Mouse (Mus musculus) spleen, adult 2 months (tissue): ENCODE data around the gene Zfp111. TPM values are rescaled to one million over a fixed set of nuclear protein-coding genes. Genes with fewer than 3 reads are reported as not detected.

Experiments used
- DNase-seq, 2 experiments: peaks; one replicate each; pipeline versions ENCODE4 v3.0.0 to v3.0.0-alpha.2; 2012 to 2021; ENCODE audit warnings: low spot score in 2 of 2, low read depth in 1 of 2
- H3K27ac ChIP-seq: fragments of 200-500 bp; 2 replicates; pipeline ENCODE4 v1.5.1; 2012; ENCODE audit warnings: low read length, inconsistent platforms; ENCODE audit not compliant: insufficient read depth
- H3K27me3 ChIP-seq: fragments of 200-500 bp; 2 replicates; pipeline ENCODE4 v1.6.1; 2012; ENCODE audit warnings: mild to moderate bottlenecking, moderate library complexity, low read length, inconsistent platforms; ENCODE audit not compliant: control insufficient read depth, insufficient read depth
- H3K36me3 ChIP-seq: fragments of 200-500 bp; 2 replicates; pipeline ENCODE4 v1.6.1; 2012; ENCODE audit warnings: mild to moderate bottlenecking, low read length, inconsistent platforms; ENCODE audit not compliant: control insufficient read depth, insufficient read depth
- H3K4me1 ChIP-seq: fragments of 200-500 bp; 2 replicates; pipeline ENCODE4 v1.6.1; 2011; ENCODE audit warnings: inconsistent platforms; ENCODE audit not compliant: control insufficient read depth, insufficient read depth, insufficient read length
- H3K4me3 ChIP-seq: fragments of 200-500 bp; 2 replicates; pipeline ENCODE4 v1.5.1; 2011; ENCODE audit warnings: mild to moderate bottlenecking, inconsistent platforms; ENCODE audit not compliant: insufficient read depth, insufficient read length; ENCODE audit errors: extremely low read depth
- CTCF ChIP-seq: fragments of 200-500 bp; IDR thresholded peaks from 2 replicates; pipeline ENCODE4 v1.5.1; 2011; ENCODE audit warnings: mild to moderate bottlenecking, inconsistent platforms; ENCODE audit not compliant: insufficient read depth, insufficient read length, insufficient replicate concordance; ENCODE audit errors: extremely low read depth
- POLR2A ChIP-seq: fragments of 200-500 bp; IDR thresholded peaks from 2 replicates; pipeline ENCODE4 v1.6.1; 2011; ENCODE audit warnings: low read depth, low read length, inconsistent platforms
- WGBS: fragments of 180-500 bp; shearing (Covaris S2); methylation state at CpG from one replicate; pipeline ENCODE4 v1.1.7; 2018; 5-methylcytosine and 5-hydroxymethylcytosine counted together
- polyA plus RNA-seq: library from polyadenylated mRNA; depleted of rRNA; stranded (reverse); fragments of >200 nt; gene quantifications from 2 replicates; pipeline ENCODE4 v1.2.3, GENCODE M21; 2012; rRNA removed

Gene Zfp111
- polyA plus RNA-seq, 1 experiment: 0.56 TPM

- Histone ChIP-seq H3K27me3 (no peaks in the 10 kb centered on the region), H3K4me1 (no peaks in the 10 kb centered on the region; the same call in 1 of the 2 replicates), H3K4me3 (no peak overlapping the region), H3K27ac (no peak overlapping the region), H3K36me3 (no peaks in the 10 kb centered on the region)
- no peak for DNase-seq
- 76% methylated on average over 4 of the region's 4 CpGs for WGBS
- TF ChIP-seq CTCF (no peak), POLR2A (no peak)
Measured at GRCm38 (mm10) chr7:24188901-24189570, 22.2 kb downstream of the Zfp111 start.

- DNase-seq: no peak
- WGBS: 28% methylated on average over 1 of the region's 1 CpGs
- Histone ChIP-seq H3K27ac (no peak overlapping the region), H3K4me1 (no peaks in the 10 kb centered on the region; the same call in 1 of the 2 replicates), H3K27me3 (no peaks in the 10 kb centered on the region), H3K4me3 (no peak overlapping the region), H3K36me3 (no peaks in the 10 kb centered on the region)
- TF ChIP-seq POLR2A (no peak), CTCF (no peak)
Measured at GRCm38 (mm10) chr7:24187611-24188010, 23.6 kb downstream of the Zfp111 start.

GRCm38 (mm10) chr7:24175337-24175711 is 35.9 kb downstream of the Zfp111 start:
- H3K4me3 ChIP-seq: peak overlapping the region; percentile 56; the same call in 1 of the 2 replicates
- 24% methylated on average over 6 of the region's 6 CpGs for WGBS

DNA sequence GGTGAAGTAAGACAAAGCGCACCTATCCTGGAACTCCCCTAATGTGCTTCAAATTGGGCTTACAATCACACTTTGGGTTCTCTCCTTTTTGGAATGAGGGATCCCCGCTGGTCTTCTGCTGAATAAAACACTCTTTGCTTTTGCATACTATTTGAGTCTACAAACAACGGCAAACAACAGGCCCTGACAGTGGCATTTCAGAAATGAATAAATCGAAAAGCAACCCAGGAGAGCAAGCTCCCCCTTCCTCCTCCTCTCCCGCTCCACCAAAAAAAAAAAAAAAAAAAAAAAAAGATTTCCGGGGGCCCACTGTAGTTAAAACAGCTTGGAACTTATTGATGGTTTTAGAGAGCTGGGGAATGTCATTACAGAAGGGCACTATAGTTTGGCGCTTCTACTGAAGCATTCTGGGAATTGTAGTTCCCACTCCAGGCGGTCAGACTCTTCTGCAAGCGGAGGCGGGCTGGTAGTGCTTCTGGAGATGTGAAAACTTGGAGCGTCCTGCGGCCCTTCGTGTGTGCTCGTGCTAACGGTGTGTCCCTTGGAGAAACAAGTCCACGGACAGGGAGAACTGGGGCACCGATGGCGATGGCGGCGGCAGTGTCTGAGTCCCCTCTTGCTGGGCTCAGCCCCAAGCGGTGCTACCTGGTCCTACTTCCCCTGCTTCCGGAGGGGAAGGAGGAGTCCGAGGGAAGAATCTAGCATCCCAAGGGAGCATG is 36.5 kb downstream of the Zfp111 start, which contains the start of gene Zfp114:
TSS of gene Zfp114 (plus strand) at position 443 of the 719 bp plus-strand sequence.
- 17% methylated on average over 23 of the region's 23 CpGs for WGBS
- H3K4me1 ChIP-seq: no peaks in the 10 kb centered on the region
- H3K4me3 ChIP-seq: peak within 1 kb of the TSS; percentile 56
- peak; percentile 5 to 8 for DNase-seq
- TF ChIP-seq POLR2A (no peak), CTCF (no peak)
- no peak within 1 kb of the TSS for H3K27ac ChIP-seq
- H3K36me3 ChIP-seq: no peaks in the 10 kb centered on the region
- H3K27me3 ChIP-seq: no peaks in the 10 kb centered on the region

More at GRCm38 (mm10) chr7:24175337-24175711, 35.9 kb downstream of the Zfp111 start:
- no peaks in the 10 kb centered on the region for H3K4me1 ChIP-seq
- TF ChIP-seq POLR2A: no peak
- no peak for TF ChIP-seq CTCF
- H3K27ac ChIP-seq: no peak overlapping the region
- no peak for DNase-seq
- H3K27me3 ChIP-seq: no peaks in the 10 kb centered on the region
- H3K36me3 ChIP-seq: no peaks in the 10 kb centered on the region

DNA sequence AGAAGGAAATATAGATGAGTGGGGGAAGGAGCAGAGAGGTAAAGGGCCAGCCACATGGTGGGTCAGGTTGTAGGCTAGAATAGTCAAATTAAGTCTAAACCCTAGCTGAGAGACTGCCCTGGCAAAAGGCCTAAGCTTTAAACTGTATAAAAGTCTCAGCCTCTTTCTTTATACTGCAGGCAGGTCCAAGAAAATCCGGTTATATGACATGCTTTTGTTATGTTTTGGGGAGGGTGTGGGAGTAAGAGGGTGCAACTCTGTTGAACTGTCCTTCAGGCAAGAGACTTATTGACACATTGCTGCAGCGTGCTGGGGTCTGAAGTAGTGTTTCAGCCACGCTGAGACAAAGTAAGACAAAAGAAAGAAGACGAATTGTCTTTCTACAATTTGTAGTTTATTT is 39.1 kb downstream of the Zfp111 start:
- no peaks in the 10 kb centered on the region for H3K4me1 ChIP-seq
- 71% methylated on average over 4 of the region's 4 CpGs for WGBS
- no peak overlapping the region for H3K27ac ChIP-seq
- H3K27me3 ChIP-seq: no peaks in the 10 kb centered on the region
- DNase-seq: no peak
- H3K36me3 ChIP-seq: no peaks in the 10 kb centered on the region
- TF ChIP-seq CTCF (no peak), POLR2A (no peak)
- no peak overlapping the region for H3K4me3 ChIP-seq

DNA sequence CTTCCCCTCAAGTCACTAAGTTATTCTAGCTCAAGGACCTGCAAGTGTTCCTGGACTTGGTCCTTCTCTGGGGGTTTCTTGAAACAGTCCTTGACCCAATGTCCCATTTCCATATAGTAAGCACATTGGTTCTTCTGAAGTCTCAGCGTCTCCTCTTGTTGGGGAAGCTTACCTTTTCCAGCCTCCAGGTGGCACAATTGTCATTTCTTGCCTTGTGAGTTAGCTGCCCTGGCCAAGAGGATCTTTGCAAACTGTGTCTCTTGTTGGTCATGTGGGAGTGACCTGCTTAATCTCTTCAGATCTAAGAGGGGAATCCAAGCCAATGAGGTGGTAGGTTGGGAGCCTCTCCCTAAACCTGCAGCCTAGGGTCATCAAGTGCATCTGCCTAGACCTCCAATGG is 58.0 kb downstream of the Zfp111 start:
- H3K4me3 ChIP-seq: no peak overlapping the region
- no peak overlapping the region for H3K27ac ChIP-seq
- H3K36me3 ChIP-seq: no peaks in the 10 kb centered on the region
- 5% methylated on average over 1 of the region's 1 CpGs for WGBS
- no peaks in the 10 kb centered on the region for H3K27me3 ChIP-seq
- H3K4me1 ChIP-seq: no peaks in the 10 kb centered on the region
- TF ChIP-seq CTCF (peak; percentile 14; the same call in 1 of the 2 replicates), POLR2A (no peak)
- DNase-seq: no peak

Other genes with a start within 250 kb of the Zfp111 start
- gene Vmn1r181, start 236.8 kb downstream of the Zfp111 start, polyA plus RNA-seq: not detected in 2 replicates
- not detected in 2 replicates for gene V1rd19, start 209.8 kb downstream of the Zfp111 start, polyA plus RNA-seq
- gene Vmn1r183, start 158.2 kb downstream of the Zfp111 start, polyA plus RNA-seq: not detected in 2 replicates
- 9.7 and 11.0 TPM in 2 replicates for gene Zfp180, start 129.5 kb downstream of the Zfp111 start, polyA plus RNA-seq
- gene Zfp112, start 99.1 kb downstream of the Zfp111 start, polyA plus RNA-seq: 0.25 and 0.45 TPM in 2 replicates
- 2.5 and 6.0 TPM in 2 replicates for gene Zfp235, start 77.3 kb downstream of the Zfp111 start, polyA plus RNA-seq
- gene Zfp114, start 36.4 kb downstream of the Zfp111 start, polyA plus RNA-seq: 0.07 and 0.13 TPM in 2 replicates
- gene Zfp109, start 26.1 kb upstream of the Zfp111 start, polyA plus RNA-seq: 0.48 and 0.65 TPM in 2 replicates
- gene Zfp108, start 43.4 kb upstream of the Zfp111 start, polyA plus RNA-seq: 0.16 TPM in 2 replicates
- gene Zfp93, start 59.0 kb upstream of the Zfp111 start, polyA plus RNA-seq: 0.18 and 0.49 TPM in 2 replicates
- gene Zfp61, start 89.8 kb upstream of the Zfp111 start, polyA plus RNA-seq: 3.1 and 4.7 TPM in 2 replicates
- 6.5 and 8.2 TPM in 2 replicates for gene Zfp94, start 105.2 kb upstream of the Zfp111 start, polyA plus RNA-seq
- 0.18 and 0.26 TPM in 2 replicates for gene Tescl, start 122.5 kb upstream of the Zfp111 start, polyA plus RNA-seq
- gene Lypd5, start 137.8 kb upstream of the Zfp111 start, polyA plus RNA-seq: not detected in 2 replicates
- 102 and 133 TPM in 2 replicates for gene Kcnn4, start 158.8 kb upstream of the Zfp111 start, polyA plus RNA-seq
- gene Smg9, start 188.2 kb upstream of the Zfp111 start, polyA plus RNA-seq: 55.7 and 83.3 TPM in 2 replicates
- 6.5 and 19.9 TPM in 2 replicates for gene Irgc1, start 240.9 kb upstream of the Zfp111 start, polyA plus RNA-seq